Mouse (Mus musculus): ENCODE measurements around the gene Il11ra1.

DNA sequence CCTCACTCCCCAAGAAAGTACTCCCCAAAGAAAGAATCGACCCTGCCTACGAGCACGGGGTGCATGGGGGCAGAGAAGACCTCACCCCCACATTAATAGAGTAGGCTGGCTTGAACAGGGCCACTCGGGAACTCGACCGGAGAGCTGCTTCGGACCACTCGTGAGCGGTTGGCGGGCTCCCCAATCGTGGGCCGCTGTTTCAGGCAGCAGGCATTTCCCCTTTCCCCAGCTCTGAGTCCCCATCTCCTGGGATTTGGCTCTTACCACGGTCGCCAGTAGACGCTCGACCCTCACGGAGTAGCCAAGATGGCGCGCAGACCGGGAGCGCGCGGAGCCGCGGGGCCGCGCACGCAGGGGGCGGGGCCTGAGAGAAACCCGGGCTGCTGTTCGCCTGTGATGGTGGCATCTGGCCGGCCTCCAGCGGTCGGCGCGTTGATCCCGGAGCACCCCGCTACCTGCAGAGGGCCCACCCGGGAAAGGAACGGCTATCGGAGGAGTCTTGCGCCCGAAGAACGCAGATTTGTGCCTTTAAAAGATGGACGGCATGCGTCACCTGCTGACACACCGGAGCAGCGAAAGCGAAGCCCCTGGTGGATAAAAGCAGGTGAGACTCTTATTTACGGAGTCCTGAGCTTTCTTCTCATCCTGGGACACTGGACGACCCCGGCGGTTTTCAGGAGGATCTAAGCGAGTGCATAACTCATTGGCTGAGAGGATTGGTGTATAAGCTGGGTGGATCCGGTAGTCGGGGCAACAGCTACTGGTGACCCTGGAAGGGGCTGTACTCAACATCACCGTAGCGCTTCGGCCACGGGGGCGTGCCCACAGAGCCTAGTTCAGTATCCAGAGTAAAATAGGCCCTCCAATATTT lies 13.6 kb downstream of the Il11ra1 start, which contains the start of gene Rpp25l:
- TF ChIP-seq POLR2A (IDR thresholded peaks at IDR 0.05; ENCODE audit: insufficient read depth, low read length) (peak; percentile 67), CTCF (IDR thresholded peaks at IDR 0.05; ENCODE audit: low read depth, low read length) (no peak), EP300 (IDR thresholded peaks at IDR 0.05; ENCODE audit: insufficient read depth, low read depth, low read length) (no peak)
